Mouse (Mus musculus) intestine, embryonic 15.5 days (tissue): ENCODE data around the gene Gm43191. TPM values are rescaled to one million over a fixed set of nuclear protein-coding genes. Genes with fewer than 3 reads are reported as not detected.
A peak's percentile ranks its signal among the peaks of the same experiment; 100 is the strongest.

Experiments used
- ATAC-seq: fragments of 200-750 bp; cut with Nextera tagmentation; 2 replicates; pipeline ENCODE4 v1.8.0; 2017; ENCODE audit warnings: moderate TSS enrichment, moderate library complexity
- H3K27ac ChIP-seq: fragments of 300-500 bp; sonication (generic); 2 replicates; pipeline ENCODE4 v1.5.1; 2015; ENCODE audit warnings: mild to moderate bottlenecking, inconsistent platforms
- H3K27me3 ChIP-seq: fragments of 300-500 bp; sonication (generic); replicated peaks from 2 replicates; pipeline ENCODE4 v1.6.1; 2015; ENCODE audit warnings: inconsistent platforms
- H3K36me3 ChIP-seq: fragments of 300-500 bp; sonication (generic); 2 replicates; pipeline ENCODE4 v1.6.1; 2015; ENCODE audit warnings: inconsistent platforms
- H3K4me1 ChIP-seq: fragments of 300-500 bp; sonication (generic); replicated peaks from 2 replicates; pipeline ENCODE4 v1.6.1; 2015; ENCODE audit warnings: inconsistent platforms
- H3K4me2 ChIP-seq: fragments of 300-500 bp; sonication (generic); replicated peaks from 2 replicates; pipeline ENCODE4 v1.6.1; 2015; ENCODE audit warnings: mild to moderate bottlenecking, inconsistent platforms
- H3K4me3 ChIP-seq: fragments of 300-500 bp; sonication (generic); replicated peaks from 2 replicates; pipeline ENCODE4 v1.5.1; 2015; ENCODE audit warnings: inconsistent platforms
- H3K9ac ChIP-seq: fragments of 300-500 bp; sonication (generic); 2 replicates; pipeline ENCODE4 v1.6.1; 2015; ENCODE audit warnings: inconsistent platforms
- H3K9me3 ChIP-seq: fragments of 300-500 bp; sonication (generic); 2 replicates; pipeline ENCODE4 v1.6.1; 2016; ENCODE audit warnings: inconsistent platforms
- WGBS: fragments of 180-500 bp; shearing (Covaris S2); methylation state at CpG from one replicate; pipeline ENCODE4 v1.1.7; 2015; 5-methylcytosine and 5-hydroxymethylcytosine counted together
- polyA plus RNA-seq: library from polyadenylated mRNA; unstranded; fragments of >200 nt; fragmentation: Nextera tagmentation; extraction: Ambion mirVana; gene quantifications from 2 replicates; pipeline ENCODE4 v1.2.1, GENCODE M21; 2015

Gene Gm43191
- not detected in 2 replicates for polyA plus RNA-seq

DNA sequence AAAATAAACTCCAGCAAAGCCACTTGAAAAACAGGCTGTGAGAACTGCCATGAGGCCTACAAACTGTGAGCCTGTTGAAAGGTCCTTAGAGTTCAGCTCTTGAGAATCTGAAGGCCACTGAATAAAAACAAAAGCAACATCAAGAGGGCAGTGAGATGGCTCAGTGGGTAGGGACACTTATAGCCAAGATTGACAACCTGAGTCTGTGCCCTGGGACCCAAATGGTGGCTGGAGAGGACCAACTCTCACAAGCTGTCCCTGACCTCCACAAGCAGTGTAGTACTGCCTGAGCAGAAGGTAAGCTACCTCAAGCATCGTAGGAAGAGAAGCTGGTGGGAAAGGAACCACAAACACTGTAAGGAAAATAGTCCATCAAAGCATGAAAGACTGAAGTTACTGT, at the start of gene Gm43191:
Gm43191 (minus strand) TSS at position 101 of the 400 bp plus-strand sequence.
- Histone ChIP-seq H3K9me3 (no peaks in the 10 kb centered on the region), H3K4me1 (no peaks in the 10 kb centered on the region), H3K27ac (no peak within 1 kb of the TSS), H3K36me3 (0 out of 2 replicates have a peak, but pooled peaks cover 6% of the 10 kb centered on the region), H3K9ac (no peak within 1 kb of the TSS), H3K27me3 (no peaks in the 10 kb centered on the region), H3K4me2 (no peak within 1 kb of the TSS), H3K4me3 (no peak within 1 kb of the TSS)
- ATAC-seq = no peak
- WGBS = 90% methylated on average over 1 of the region's 1 CpGs

DNA sequence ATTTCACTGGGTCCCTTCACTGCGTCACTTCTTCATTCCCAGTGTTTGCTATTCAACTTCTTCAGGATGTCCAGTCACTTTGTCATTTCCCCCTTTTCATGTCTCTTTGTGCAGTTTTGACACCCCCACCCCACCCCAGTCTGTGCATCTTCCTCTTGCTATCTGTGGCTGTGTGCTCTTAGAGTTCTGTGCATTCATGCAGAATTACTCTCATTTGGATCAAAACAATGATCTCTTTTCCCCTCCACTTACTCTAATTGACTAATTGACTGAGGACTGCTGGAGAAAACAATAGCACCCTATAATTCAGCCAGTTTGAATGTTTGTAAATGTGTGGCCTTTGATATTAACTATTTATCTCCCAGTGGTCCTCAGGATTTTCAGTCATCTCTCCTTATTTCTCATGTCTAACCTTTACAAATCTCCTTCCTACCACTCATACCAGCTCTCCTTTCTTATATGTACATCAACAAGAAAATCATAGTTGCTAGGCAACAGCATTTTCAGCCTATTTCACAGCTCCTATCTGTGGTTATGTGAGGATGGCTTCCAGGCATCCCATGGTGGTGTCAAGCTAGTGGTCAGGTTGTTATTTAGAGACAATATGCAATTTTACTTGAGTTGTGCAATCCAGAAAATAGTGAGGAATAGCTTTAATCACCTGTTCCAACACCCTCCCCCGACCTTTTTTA, 48.6 kb upstream of the Gm43191 start:
- Histone ChIP-seq H3K4me1 (peaks cover 2% of the 10 kb centered on the region; the same call in 1 of the 2 replicates), H3K27ac (no peak overlapping the region), H3K27me3 (no peaks in the 10 kb centered on the region), H3K9me3 (no peaks in the 10 kb centered on the region), H3K36me3 (no peaks in the 10 kb centered on the region), H3K9ac (no peak overlapping the region), H3K4me3 (no peak overlapping the region), H3K4me2 (no peak overlapping the region)
- 68% methylated on average over 2 of the region's 2 CpGs for WGBS
- ATAC-seq = no peak

DNA sequence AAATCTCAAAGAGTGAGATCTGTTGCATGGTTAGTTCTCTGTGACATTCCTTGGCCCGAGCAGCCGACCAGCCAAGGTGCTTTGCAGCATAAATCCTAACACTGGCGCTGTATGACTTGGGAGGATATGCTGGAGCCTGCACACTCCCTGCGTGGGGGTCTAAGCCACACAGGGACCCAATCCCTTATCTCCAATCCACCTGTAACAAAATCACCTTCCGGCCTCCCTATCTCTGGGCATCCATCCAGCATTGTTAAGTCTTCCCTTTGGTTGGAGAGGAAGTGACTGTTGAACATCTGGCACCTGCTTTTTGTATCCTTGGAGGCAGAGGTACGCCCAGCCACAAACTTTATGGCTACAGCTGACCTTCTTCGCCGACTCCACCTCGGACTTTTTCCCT, 45.7 kb upstream of the Gm43191 start:
- 37% methylated on average over 9 of the region's 9 CpGs for WGBS
- Histone ChIP-seq H3K27ac (no peak overlapping the region), H3K4me3 (no peak overlapping the region), H3K9me3 (no peaks in the 10 kb centered on the region), H3K4me2 (no peak overlapping the region), H3K36me3 (no peaks in the 10 kb centered on the region), H3K9ac (no peak overlapping the region), H3K4me1 (peaks cover 2% of the 10 kb centered on the region; the same call in 1 of the 2 replicates), H3K27me3 (no peaks in the 10 kb centered on the region)
- ATAC-seq = peak; percentile 77

DNA sequence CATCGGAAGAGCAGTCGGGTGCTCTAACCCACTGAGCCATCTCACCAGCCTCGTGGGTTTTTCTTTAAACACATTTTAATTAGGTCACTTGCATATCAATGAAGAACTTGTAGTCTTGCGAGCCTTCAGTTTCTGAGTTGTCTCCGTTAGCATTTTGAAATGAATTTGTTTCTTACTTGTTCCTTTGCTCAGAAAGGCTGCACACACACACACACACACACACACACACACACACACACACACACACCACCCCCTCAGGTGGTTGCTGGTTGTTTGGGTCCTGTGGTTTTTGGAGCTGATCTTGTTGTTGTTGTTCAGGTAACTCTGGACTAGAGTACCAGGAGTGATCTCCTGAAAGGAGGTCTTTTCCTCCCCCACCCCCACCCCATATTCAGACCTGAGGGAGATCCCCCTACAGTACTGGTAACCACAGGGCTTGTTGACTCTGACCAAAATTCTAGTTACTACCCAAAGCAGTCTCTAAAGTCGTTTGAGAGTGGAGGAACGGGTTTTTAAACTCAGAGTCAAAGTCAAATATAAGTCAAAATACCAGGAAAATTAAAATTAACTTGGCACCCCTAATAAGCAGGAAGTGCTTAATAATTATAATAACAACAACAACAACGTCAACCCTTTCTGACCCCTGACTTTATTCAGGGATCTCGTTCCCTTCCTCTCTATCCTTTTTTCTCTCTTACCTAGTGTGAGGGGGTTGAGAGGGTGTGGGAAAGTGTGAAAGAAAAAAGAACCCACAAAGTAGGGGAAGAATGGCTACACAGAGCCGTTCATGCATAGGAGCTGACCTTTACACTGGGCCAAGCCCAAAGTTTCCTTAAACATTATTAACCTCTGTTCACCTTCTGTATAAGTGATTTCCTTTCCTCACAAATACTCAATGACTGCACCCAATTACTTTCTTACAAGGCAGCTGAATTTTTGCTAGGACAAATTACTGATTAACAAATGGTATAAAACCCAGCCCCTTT, 42.7 kb upstream of the Gm43191 start:
- peak; percentile 50 for ATAC-seq
- H3K36me3 ChIP-seq = no peaks in the 10 kb centered on the region
- H3K27me3 ChIP-seq = no peaks in the 10 kb centered on the region
- no peaks in the 10 kb centered on the region for H3K9me3 ChIP-seq
- H3K4me1 ChIP-seq = peaks cover 2% of the 10 kb centered on the region; the same call in 1 of the 2 replicates
- no peak overlapping the region for H3K27ac ChIP-seq
- no peak overlapping the region for H3K4me3 ChIP-seq
- H3K9ac ChIP-seq = no peak overlapping the region
- H3K4me2 ChIP-seq = no peak overlapping the region
- 60% methylated on average over 10 of the region's 10 CpGs for WGBS

DNA sequence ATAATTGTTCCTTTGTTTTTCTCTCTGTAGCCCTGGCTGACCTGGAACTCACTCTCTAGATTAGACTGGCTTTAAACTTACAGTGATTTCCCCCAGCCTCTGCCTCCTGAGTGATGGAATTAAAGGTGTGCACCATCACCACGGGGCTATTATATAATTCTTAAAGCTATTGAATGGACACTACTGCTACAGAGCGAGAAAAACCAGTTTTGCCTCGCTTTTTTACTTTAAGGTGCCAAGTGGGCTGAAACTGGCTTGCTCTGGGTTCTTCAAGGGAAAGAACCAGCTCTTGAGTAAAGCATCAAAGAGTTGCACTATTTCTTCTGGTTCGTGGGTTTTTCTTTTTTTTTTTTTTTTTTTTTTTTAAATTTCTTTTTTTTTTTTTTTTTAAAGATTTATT, 41.9 kb upstream of the Gm43191 start:
- Histone ChIP-seq H3K27ac (no peak overlapping the region), H3K36me3 (no peaks in the 10 kb centered on the region), H3K9me3 (no peaks in the 10 kb centered on the region), H3K4me1 (peaks cover 2% of the 10 kb centered on the region; the same call in 1 of the 2 replicates), H3K4me3 (no peak overlapping the region), H3K4me2 (no peak overlapping the region), H3K27me3 (no peaks in the 10 kb centered on the region), H3K9ac (no peak overlapping the region)
- 67% methylated on average over 4 of the region's 4 CpGs for WGBS
- no peak for ATAC-seq

DNA sequence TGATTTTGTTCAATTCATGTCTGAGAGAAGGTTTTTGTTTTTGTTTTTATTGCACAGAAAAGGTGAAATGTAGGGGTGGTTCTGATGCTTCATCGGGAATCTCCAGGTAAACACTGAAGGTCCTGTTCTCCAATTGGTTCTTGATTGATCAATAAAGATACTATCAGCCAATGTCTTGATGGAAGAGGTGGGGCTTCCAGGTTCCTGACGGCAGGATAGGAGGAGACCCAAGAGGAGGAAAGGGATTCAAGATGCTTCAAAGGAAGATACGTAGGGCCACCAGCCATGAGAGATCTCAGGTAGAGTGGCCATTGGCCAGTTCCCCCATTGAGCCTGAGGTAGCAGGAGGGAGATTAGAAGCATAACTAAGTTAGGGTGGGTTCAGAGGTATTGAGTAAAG, 37.9 kb upstream of the Gm43191 start:
- H3K4me2 ChIP-seq = no peak overlapping the region
- no peak overlapping the region for H3K9ac ChIP-seq
- H3K27ac ChIP-seq = no peak overlapping the region
- no peaks in the 10 kb centered on the region for H3K9me3 ChIP-seq
- no peak for ATAC-seq
- H3K36me3 ChIP-seq = no peaks in the 10 kb centered on the region
- no peaks in the 10 kb centered on the region for H3K4me1 ChIP-seq
- 52% methylated on average over 3 of the region's 3 CpGs for WGBS
- no peaks in the 10 kb centered on the region for H3K27me3 ChIP-seq
- H3K4me3 ChIP-seq = no peak overlapping the region

DNA sequence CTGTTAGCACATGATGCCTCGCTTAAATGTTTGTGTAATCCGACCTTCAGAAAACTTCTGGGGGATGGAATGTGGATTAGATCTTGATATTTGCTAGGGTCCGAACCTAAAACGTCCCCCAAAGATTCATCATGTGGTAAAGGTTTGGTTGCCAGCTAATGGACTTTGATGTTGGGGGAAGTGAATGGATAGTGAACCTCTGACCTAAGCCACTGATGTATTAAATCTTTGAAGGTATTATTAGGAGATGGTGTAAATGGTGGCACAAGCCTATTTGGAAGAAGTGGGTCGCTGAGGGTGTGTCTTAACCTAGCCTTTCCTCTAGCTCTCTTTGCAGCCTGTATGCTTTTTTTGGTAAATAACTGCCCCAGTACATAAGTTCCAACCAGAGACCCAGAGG, 32.0 kb upstream of the Gm43191 start:
- WGBS = 24% methylated on average over 5 of the region's 5 CpGs
- H3K27me3 ChIP-seq = no peaks in the 10 kb centered on the region
- no peak for ATAC-seq
- H3K4me1 ChIP-seq = peaks cover 9% of the 10 kb centered on the region
- peak overlapping the region; percentile 97; the same call in 1 of the 2 replicates for H3K9ac ChIP-seq
- H3K36me3 ChIP-seq = no peaks in the 10 kb centered on the region
- H3K4me3 ChIP-seq = peak overlapping the region; percentile 98; the same call in 1 of the 2 replicates
- H3K4me2 ChIP-seq = peak overlapping the region; percentile 80
- no peak overlapping the region for H3K27ac ChIP-seq
- no peaks in the 10 kb centered on the region for H3K9me3 ChIP-seq

DNA sequence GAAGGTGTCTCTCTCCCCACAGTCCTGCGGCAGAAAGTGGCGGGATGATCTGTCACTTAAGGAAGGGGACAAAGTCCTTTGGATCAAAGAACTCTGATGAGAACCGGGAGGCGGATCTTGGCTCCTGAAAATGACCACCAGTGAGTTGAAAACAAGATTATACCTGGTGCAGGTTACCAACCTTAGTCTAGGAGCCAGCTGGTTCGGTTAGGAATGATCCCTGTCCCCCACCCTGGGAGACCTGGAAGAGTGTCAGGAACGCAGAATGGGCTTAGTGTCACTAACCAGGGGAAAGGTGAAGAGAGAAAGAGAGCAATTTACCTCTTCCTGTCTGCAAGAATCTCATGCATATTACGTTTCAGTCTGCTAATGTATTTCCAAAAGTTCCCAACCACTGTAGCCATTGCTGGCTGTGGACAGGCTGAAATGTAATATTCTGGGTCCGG, 31.4 kb upstream of the Gm43191 start, which contains the start of gene Slc35a3:
Slc35a3 (minus strand) TSS at position 396 of the 446 bp plus-strand sequence.
- H3K4me3 ChIP-seq = peak within 1 kb of the TSS; percentile 98
- no peaks in the 10 kb centered on the region for H3K27me3 ChIP-seq
- 3% methylated on average over 8 of the region's 8 CpGs for WGBS
- no peaks in the 10 kb centered on the region for H3K36me3 ChIP-seq
- peaks cover 9% of the 10 kb centered on the region for H3K4me1 ChIP-seq
- peak within 1 kb of the TSS; percentile 90 for H3K27ac ChIP-seq
- H3K9ac ChIP-seq = peak within 1 kb of the TSS; percentile 97
- H3K9me3 ChIP-seq = no peaks in the 10 kb centered on the region
- ATAC-seq = peak; percentile 60
- peak within 1 kb of the TSS; percentile 80 for H3K4me2 ChIP-seq

DNA sequence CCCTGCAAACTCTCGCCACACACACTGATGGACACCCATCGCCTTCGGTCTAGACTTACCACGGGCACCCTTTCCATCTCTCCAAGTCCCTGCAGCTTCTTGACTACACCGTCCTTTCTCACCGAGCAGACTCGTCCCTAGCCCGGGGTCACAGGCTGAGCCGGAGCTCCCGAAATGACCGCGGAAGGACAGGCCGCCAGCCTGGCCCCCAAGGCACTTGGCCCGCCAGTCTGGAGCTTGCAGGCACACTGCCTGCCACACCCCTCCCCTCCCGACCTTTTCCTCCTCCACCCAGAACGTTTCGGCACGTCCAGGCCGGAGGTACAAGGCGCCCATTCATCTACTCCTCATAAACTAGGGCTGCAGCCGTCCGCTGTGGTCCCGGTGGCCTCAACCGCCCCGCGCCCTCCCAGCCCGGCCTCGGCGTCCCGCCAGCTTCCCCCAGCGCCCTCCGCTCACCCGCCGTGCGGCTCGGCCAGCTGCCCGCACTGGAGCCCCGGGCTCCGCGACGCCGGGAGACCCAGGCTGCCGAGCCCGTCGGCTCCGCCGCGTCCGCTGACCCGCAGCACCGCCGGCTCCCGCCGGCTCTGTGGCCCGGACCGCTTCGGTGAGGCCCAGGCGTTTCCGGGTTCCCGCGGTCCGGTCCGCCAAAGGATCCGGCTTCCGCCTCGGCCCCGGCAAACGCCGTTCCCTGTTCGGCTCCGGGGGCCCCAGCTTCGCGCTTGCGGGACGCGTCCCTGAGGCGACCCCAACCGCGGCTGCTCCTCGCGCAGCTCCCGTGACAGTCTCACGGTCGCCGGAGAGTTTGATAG, 30.8 kb upstream of the Gm43191 start:
- Histone ChIP-seq H3K36me3 (no peaks in the 10 kb centered on the region), H3K9ac (peak overlapping the region; percentile 97), H3K9me3 (no peaks in the 10 kb centered on the region), H3K4me3 (peak overlapping the region; percentile 98), H3K27ac (peak overlapping the region; percentile 90), H3K27me3 (no peaks in the 10 kb centered on the region), H3K4me1 (peaks cover 9% of the 10 kb centered on the region), H3K4me2 (peak overlapping the region; percentile 80)
- under 1% methylated on average over 85 of the region's 85 CpGs for WGBS
- ATAC-seq = peak; percentile 95

DNA sequence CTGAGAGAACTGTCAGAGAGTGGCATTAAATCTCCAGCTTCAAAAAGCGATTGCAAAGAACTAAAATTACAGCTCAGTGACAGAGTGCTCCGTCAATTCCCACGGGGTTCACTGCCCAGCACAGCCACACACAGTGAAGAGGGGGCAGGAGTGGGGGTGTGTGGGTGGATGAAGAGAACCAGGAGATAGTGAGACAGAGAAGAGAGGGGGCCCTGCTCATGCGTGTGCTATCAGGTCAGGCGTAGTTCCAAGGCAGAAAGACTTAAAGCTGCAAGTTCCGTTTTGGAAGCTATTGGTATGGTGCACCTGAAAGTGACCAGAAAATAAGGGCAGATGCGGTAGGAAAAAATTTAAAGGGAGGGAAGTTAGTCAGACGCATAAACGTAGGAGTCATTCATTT, 29.9 kb upstream of the Gm43191 start:
- Histone ChIP-seq H3K4me2 (peak overlapping the region; percentile 80), H3K9ac (peak overlapping the region; percentile 30; the same call in 1 of the 2 replicates), H3K9me3 (no peaks in the 10 kb centered on the region), H3K36me3 (no peaks in the 10 kb centered on the region), H3K27me3 (no peaks in the 10 kb centered on the region), H3K4me3 (peak overlapping the region; percentile 98), H3K4me1 (peaks cover 9% of the 10 kb centered on the region), H3K27ac (no peak overlapping the region)
- 47% methylated on average over 9 of the region's 9 CpGs for WGBS
- no peak for ATAC-seq

DNA sequence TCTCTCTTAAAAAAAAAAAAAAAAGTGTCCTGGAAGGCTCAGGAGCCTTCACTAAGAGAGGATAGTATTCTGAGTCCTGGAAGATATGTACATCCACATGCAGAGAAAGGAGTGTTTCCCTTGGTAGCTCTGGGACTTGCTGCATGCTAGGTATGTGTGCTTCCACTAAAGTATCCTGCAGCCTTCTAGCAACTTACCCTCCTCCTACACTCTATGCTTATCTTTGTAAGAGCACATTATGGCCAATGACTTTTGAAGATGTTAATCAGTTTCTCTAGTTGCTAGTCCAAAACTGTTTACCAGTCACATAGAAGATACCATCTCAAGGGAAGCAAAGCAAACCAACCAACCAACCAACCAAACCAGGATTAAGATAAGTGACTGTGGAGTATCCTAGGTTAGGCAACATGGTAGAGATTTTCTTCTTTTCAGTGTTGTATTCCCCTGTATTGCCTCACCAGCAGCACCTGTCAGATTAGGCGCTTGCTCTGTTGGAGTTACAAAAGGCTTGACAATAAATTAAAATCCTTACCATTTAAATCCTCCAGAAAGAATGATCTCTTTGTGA, 24.7 kb upstream of the Gm43191 start:
- no peak for ATAC-seq
- Histone ChIP-seq H3K4me3 (no peak overlapping the region), H3K27ac (no peak overlapping the region), H3K4me2 (no peak overlapping the region), H3K9me3 (no peaks in the 10 kb centered on the region), H3K36me3 (no peaks in the 10 kb centered on the region), H3K4me1 (peaks cover under 1% of the 10 kb centered on the region; the same call in 1 of the 2 replicates), H3K27me3 (no peaks in the 10 kb centered on the region), H3K9ac (no peak overlapping the region)
- 97% methylated on average over 1 of the region's 1 CpGs for WGBS
